ENCODE assay signal across 12 mouse cellular contexts in genomic region chr12:8339591-8340319, GRCm38 (mm10). TPM values are rescaled to one million over a fixed set of nuclear protein-coding genes. Genes with fewer than 3 reads are reported as not detected.
DNase-seq lines count a peak whose midpoint lies in the region; ATAC-seq and TF ChIP-seq lines count a peak whose summit lies in the region.
"Had no signal": no experiment of that assay in that cellular context is flagged by ENCODE, and none has a peak within 500 bp of the region (broad histone marks: within the 10 kb centered on the region; RNA-seq: fewer than 3 reads in every experiment).

No protein-coding gene starts in this region.

- H3K4me2 ChIP-seq in intestine, embryonic 14.5 days (ENCODE audit: low read length): no peak overlapping the region
- H3K4me2 ChIP-seq in intestine, postnatal 0 days (replicated peaks; ENCODE audit: low read depth): no peak overlapping the region
- no peak overlapping the region for H3K4me2 ChIP-seq in midbrain, embryonic 14.5 days (ENCODE audit: low read length)
- H3K4me2 ChIP-seq in hindbrain, embryonic 12.5 days (replicated peaks): no peak overlapping the region
- H3K4me2 ChIP-seq: liver, embryonic 15.5 days had no signal

- peaks cover 51% of the 10 kb centered on the region for H3K36me3 ChIP-seq in intestine, embryonic 14.5 days (ENCODE audit: control insufficient read depth, insufficient read depth, low read length)
- peaks cover 75% of the 10 kb centered on the region for H3K36me3 ChIP-seq in intestine, postnatal 0 days (ENCODE audit: control insufficient read depth, insufficient read depth)
- peaks cover 42% of the 10 kb centered on the region for H3K36me3 ChIP-seq in midbrain, embryonic 10.5 days
- H3K36me3 ChIP-seq in midbrain, embryonic 14.5 days (ENCODE audit: control insufficient read depth, insufficient read depth, low read length): peaks cover 20% of the 10 kb centered on the region; the same call in 1 of the 2 replicates
- peaks cover 18% of the 10 kb centered on the region for H3K36me3 ChIP-seq in hindbrain, embryonic 12.5 days
- H3K36me3 ChIP-seq: liver, embryonic 15.5 days had no signal

- no peak for TF ChIP-seq CTCF in intestine, postnatal 0 days (IDR thresholded peaks at IDR 0.05; ENCODE audit: low read depth)

- H3K27ac ChIP-seq in intestine, embryonic 14.5 days (ENCODE audit: low read depth): no peak overlapping the region
- no peak overlapping the region for H3K27ac ChIP-seq in intestine, postnatal 0 days (ENCODE audit: low read depth, low read length)
- H3K27ac ChIP-seq in midbrain, embryonic 10.5 days (replicated peaks): peak overlapping the region; percentile 81
- no peak overlapping the region for H3K27ac ChIP-seq in midbrain, embryonic 14.5 days (replicated peaks; ENCODE audit: low read depth, low read length)
- H3K27ac ChIP-seq in hindbrain, embryonic 12.5 days: peak overlapping the region; percentile 49; the same call in 1 of the 2 replicates
- H3K27ac ChIP-seq: liver, embryonic 15.5 days had no signal

- 34% methylated on average over 13 of the region's 13 CpGs for WGBS in intestine, embryonic 14.5 days
- WGBS in intestine, postnatal 0 days: 55% methylated on average over 13 of the region's 13 CpGs
- WGBS in midbrain, embryonic 10.5 days: 32% methylated on average over 13 of the region's 13 CpGs
- WGBS in midbrain, embryonic 14.5 days: 21% methylated on average over 13 of the region's 13 CpGs
- 23% methylated on average over 13 of the region's 13 CpGs for WGBS in hindbrain, embryonic 12.5 days

- ATAC-seq in intestine, embryonic 14.5 days (replicated peaks; ENCODE audit: low FRiP score, low TSS enrichment, low read depth): 0 out of 2 replicates have a peak, but pooled peaks have one; percentile 7
- no peak for ATAC-seq in intestine, postnatal 0 days
- ATAC-seq in midbrain, embryonic 14.5 days (ENCODE audit: low FRiP score, low TSS enrichment): no peak
- peak; percentile 49 for ATAC-seq in hindbrain, embryonic 12.5 days (ENCODE audit: low FRiP score)

- H3K9me3 ChIP-seq in intestine, embryonic 14.5 days (ENCODE audit: control insufficient read depth, low read length): no peaks in the 10 kb centered on the region
- H3K9me3 ChIP-seq in intestine, postnatal 0 days (ENCODE audit: control insufficient read depth): no peaks in the 10 kb centered on the region
- H3K9me3 ChIP-seq in midbrain, embryonic 10.5 days (replicated peaks): no peaks in the 10 kb centered on the region
- no peaks in the 10 kb centered on the region for H3K9me3 ChIP-seq in midbrain, embryonic 14.5 days (ENCODE audit: control insufficient read depth, low read length)
- no peaks in the 10 kb centered on the region for H3K9me3 ChIP-seq in hindbrain, embryonic 12.5 days (replicated peaks)
- H3K9me3 ChIP-seq: liver, embryonic 15.5 days had no signal

- peaks cover 16% of the 10 kb centered on the region for H3K4me1 ChIP-seq in intestine, embryonic 14.5 days (replicated peaks; ENCODE audit: control insufficient read depth, insufficient read depth, low read length)
- H3K4me1 ChIP-seq in intestine, postnatal 0 days (replicated peaks; ENCODE audit: control insufficient read depth, insufficient read depth, low read length): no peaks in the 10 kb centered on the region; the same call in 1 of the 2 replicates
- H3K4me1 ChIP-seq in midbrain, embryonic 10.5 days: peaks cover 41% of the 10 kb centered on the region
- H3K4me1 ChIP-seq in midbrain, embryonic 14.5 days (ENCODE audit: control insufficient read depth, insufficient read depth, low read length): peaks cover 12% of the 10 kb centered on the region
- peaks cover 21% of the 10 kb centered on the region for H3K4me1 ChIP-seq in hindbrain, embryonic 12.5 days

- no peak for DNase-seq in intestine, embryonic 14.5 days (ENCODE audit: low spot score)
- peak; percentile 77 for DNase-seq in midbrain, embryonic 10.5 days (ENCODE audit: low spot score)
- DNase-seq in midbrain, embryonic 14.5 days: no peak
- peak; percentile 38 for DNase-seq in retina, postnatal 1 day
- DNase-seq in gastrocnemius, postnatal 4 days (ENCODE audit: low spot score in 2 of 2): no peak
- DNase-seq: cerebellum, adult 9-10 months; kidney, adult 11 months; right cerebral cortex, postnatal 25 days had no signal

- no peak overlapping the region for H3K4me3 ChIP-seq in intestine, embryonic 14.5 days (ENCODE audit: low read depth, low read length)
- H3K4me3 ChIP-seq in intestine, postnatal 0 days (ENCODE audit: low read depth, low read length): no peak overlapping the region
- H3K4me3 ChIP-seq in midbrain, embryonic 10.5 days: no peak overlapping the region
- H3K4me3 ChIP-seq in midbrain, embryonic 14.5 days (replicated peaks; ENCODE audit: low read depth, low read length): no peak overlapping the region
- no peak overlapping the region for H3K4me3 ChIP-seq in hindbrain, embryonic 12.5 days
- H3K4me3 ChIP-seq: liver, embryonic 15.5 days had no signal

- no peaks in the 10 kb centered on the region for H3K27me3 ChIP-seq in intestine, embryonic 14.5 days (replicated peaks; ENCODE audit: control insufficient read depth, insufficient read depth, low read length)
- H3K27me3 ChIP-seq in intestine, postnatal 0 days (replicated peaks; ENCODE audit: control insufficient read depth, insufficient read depth, low read length): no peaks in the 10 kb centered on the region
- no peaks in the 10 kb centered on the region for H3K27me3 ChIP-seq in midbrain, embryonic 10.5 days (ENCODE audit: low read depth, poor library complexity, severe bottlenecking)
- H3K27me3 ChIP-seq in midbrain, embryonic 14.5 days (ENCODE audit: control insufficient read depth, insufficient read depth, low read length): no peaks in the 10 kb centered on the region
- no peaks in the 10 kb centered on the region for H3K27me3 ChIP-seq in hindbrain, embryonic 12.5 days
- H3K27me3 ChIP-seq: CH12.LX; liver, embryonic 15.5 days had no signal

- H3K9ac ChIP-seq in intestine, embryonic 14.5 days (ENCODE audit: low read length): no peak overlapping the region
- H3K9ac ChIP-seq in intestine, postnatal 0 days (ENCODE audit: low read depth, low read length): no peak overlapping the region
- no peak overlapping the region for H3K9ac ChIP-seq in midbrain, embryonic 14.5 days (replicated peaks; ENCODE audit: low read length)
- H3K9ac ChIP-seq in hindbrain, embryonic 12.5 days: 0 out of 2 replicates have a peak overlapping the region, but pooled peaks have one; percentile 37
- H3K9ac ChIP-seq: liver, embryonic 15.5 days had no signal

RNA-seq across cellular contexts. Expression of gene Hs1bp3, which starts 26.5 kb away (rescaled TPM):
- polyA plus RNA-seq in intestine, embryonic 14.5 days (2014; fragmentation: Nextera tagmentation; extraction: Ambion mirVana): 15.4 and 15.7 TPM in 2 replicates
- polyA plus RNA-seq in intestine, postnatal 0 days (2015; fragmentation: Nextera tagmentation; extraction: Ambion mirVana): 20.5 and 22.2 TPM in 2 replicates
- 14.9 and 15.8 TPM in 2 replicates for polyA plus RNA-seq in midbrain, embryonic 10.5 days (2016; fragmentation: Nextera tagmentation; extraction: Ambion mirVana)
- polyA plus RNA-seq in midbrain, embryonic 14.5 days (2014; fragmentation: Nextera tagmentation; extraction: Ambion mirVana): 6.7 and 7.0 TPM in 2 replicates
- 13.2 and 14.6 TPM in 2 replicates for polyA plus RNA-seq in hindbrain, embryonic 12.5 days (2016; fragmentation: Nextera tagmentation; extraction: Ambion mirVana)
- 10 to 100 TPM; 10.2 to 10.4 TPM for total RNA-seq in gastrocnemius, postnatal 4 days (2021)

RNA-seq across cellular contexts. Expression of gene Gdf7, which starts 38.0 kb away (rescaled TPM):
- not detected in 2 replicates for polyA plus RNA-seq in intestine, embryonic 14.5 days (2014; fragmentation: Nextera tagmentation; extraction: Ambion mirVana)
- not detected in 2 replicates for polyA plus RNA-seq in intestine, postnatal 0 days (2015; fragmentation: Nextera tagmentation; extraction: Ambion mirVana)
- polyA plus RNA-seq in midbrain, embryonic 10.5 days (2016; fragmentation: Nextera tagmentation; extraction: Ambion mirVana): 0.19 and 0.48 TPM in 2 replicates
- polyA plus RNA-seq in midbrain, embryonic 14.5 days (2014; fragmentation: Nextera tagmentation; extraction: Ambion mirVana): 0.25 TPM in 1 of 2 replicates, not detected in the other
- 1.9 and 2.3 TPM in 2 replicates for polyA plus RNA-seq in hindbrain, embryonic 12.5 days (2016; fragmentation: Nextera tagmentation; extraction: Ambion mirVana)
- total RNA-seq in gastrocnemius, postnatal 4 days (2021): not detected
- total RNA-seq: CH12.LX had no signal
- polyA plus RNA-seq: liver, embryonic 15.5 days had no signal

Comparison
In these comparisons a context has a peak if more than half of its experiments do, and no peak if none do; other contexts are left out.
1. ATAC-seq: peak in intestine, embryonic 14.5 days (single experiment) and hindbrain, embryonic 12.5 days (single experiment); none in intestine, postnatal 0 days (single experiment) and midbrain, embryonic 14.5 days (single experiment).
2. DNase-seq: peak in midbrain, embryonic 10.5 days (single experiment) and retina, postnatal 1 day (single experiment); none in intestine, embryonic 14.5 days (single experiment), midbrain, embryonic 14.5 days (single experiment) and gastrocnemius, postnatal 4 days (0 of 2).
3. H3K27ac ChIP-seq: peak in midbrain, embryonic 10.5 days (single experiment) and hindbrain, embryonic 12.5 days (single experiment); none in intestine, embryonic 14.5 days (single experiment), intestine, postnatal 0 days (single experiment) and midbrain, embryonic 14.5 days (single experiment).